Mouse (Mus musculus): ENCODE measurements around the gene Tbc1d16. TPM values are rescaled to one million over a fixed set of nuclear protein-coding genes. Genes with fewer than 3 reads are reported as not detected.
A peak's percentile ranks its signal among the peaks of the same experiment; 100 is the strongest.

The Tbc1d16 gene
- polyA plus RNA-seq, 1 experiment from 2014 or later = 11.7 TPM

DNA sequence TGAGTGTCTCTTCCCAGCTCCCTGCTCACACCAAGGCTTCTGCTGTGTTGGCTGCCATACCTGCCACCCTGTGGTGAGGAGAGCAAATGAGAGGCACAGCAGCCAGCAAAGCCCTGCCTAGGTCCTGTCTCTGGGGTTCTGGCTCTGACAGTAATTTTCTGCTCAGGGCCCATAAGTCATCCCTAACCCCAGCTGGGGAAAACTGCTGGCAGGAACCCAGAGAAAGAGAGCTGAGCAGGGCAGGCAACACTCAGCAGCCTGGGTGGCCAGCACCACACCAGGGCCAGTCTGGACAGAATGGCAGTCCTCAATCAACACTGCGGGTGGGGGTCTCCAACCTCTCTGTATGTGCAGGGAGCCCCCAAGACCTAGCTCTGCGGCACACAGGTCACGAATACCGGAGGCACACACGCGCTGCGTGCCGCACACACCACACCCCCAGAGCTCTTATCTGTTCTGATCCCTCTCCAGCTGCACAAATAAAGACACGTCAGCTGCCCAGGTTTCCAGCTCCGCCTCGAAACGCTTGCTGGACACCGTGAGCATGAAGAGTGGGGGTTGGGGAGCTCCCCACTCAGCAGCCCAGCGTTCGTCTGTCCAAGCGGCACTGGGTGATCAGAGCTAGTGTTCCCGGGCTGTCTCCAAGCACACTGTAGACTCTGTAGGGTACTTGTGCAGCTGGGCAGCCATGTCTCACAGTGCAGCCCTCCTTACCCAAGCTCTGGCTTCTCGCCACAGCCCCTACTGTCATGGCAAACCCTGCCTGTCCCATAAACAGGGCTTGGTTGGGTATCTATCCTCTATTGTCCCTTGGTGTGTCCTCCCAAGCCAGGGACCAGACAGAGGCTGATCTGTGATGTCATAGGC is 13.0 kb downstream of the Tbc1d16 start:
- Histone ChIP-seq H3K9me3 (ENCODE audit: control insufficient read depth, low read length) (no peaks in the 10 kb centered on the region), H3K4me3 (ENCODE audit: low read depth, low read length) (0 out of 2 replicates have a peak overlapping the region, but pooled peaks have one; percentile 1), H3K27ac (replicated peaks; ENCODE audit: low read depth, low read length) (peak overlapping the region; percentile 69), H3K36me3 (ENCODE audit: control insufficient read depth, insufficient read depth, low read length) (no peaks in the 10 kb centered on the region), H3K4me1 (ENCODE audit: control insufficient read depth, insufficient read depth, low read length) (peaks cover 48% of the 10 kb centered on the region), H3K4me2 (ENCODE audit: low read depth, low read length) (peak overlapping the region; percentile 46), H3K27me3 (replicated peaks; ENCODE audit: control insufficient read depth, insufficient read depth, low read length) (no peaks in the 10 kb centered on the region), H3K9ac (ENCODE audit: low read depth, low read length) (peak overlapping the region; percentile 32)
- 13% methylated on average over 18 of the region's 18 CpGs for WGBS
- ATAC-seq (ENCODE audit: low read depth) (peak; percentile 55), DNase-seq (ENCODE audit: low spot score) (peak; percentile 89)

- H3K27ac ChIP-seq (replicated peaks; ENCODE audit: low read depth, low read length) = no peak overlapping the region
- peaks cover 56% of the 10 kb centered on the region for H3K4me1 ChIP-seq (ENCODE audit: control insufficient read depth, insufficient read depth, low read length)
- 0 out of 2 replicates have a peak, but pooled peaks cover 4% of the 10 kb centered on the region for H3K36me3 ChIP-seq (ENCODE audit: control insufficient read depth, insufficient read depth, low read length)
- H3K9me3 ChIP-seq (ENCODE audit: control insufficient read depth, low read length) = no peaks in the 10 kb centered on the region
- no peaks in the 10 kb centered on the region for H3K27me3 ChIP-seq (replicated peaks; ENCODE audit: control insufficient read depth, insufficient read depth, low read length)
- no peak overlapping the region for H3K4me2 ChIP-seq (ENCODE audit: low read depth, low read length)
- DNase-seq (ENCODE audit: low spot score) (no peak), ATAC-seq (ENCODE audit: low read depth) (no peak)
- H3K4me3 ChIP-seq (ENCODE audit: low read depth, low read length) = no peak overlapping the region
- WGBS = 60% methylated on average over 19 of the region's 19 CpGs
- no peak overlapping the region for H3K9ac ChIP-seq (ENCODE audit: low read depth, low read length)
Observed at GRCm38 (mm10) chr11:119213166-119213885, 15.0 kb downstream of the Tbc1d16 start.

DNA sequence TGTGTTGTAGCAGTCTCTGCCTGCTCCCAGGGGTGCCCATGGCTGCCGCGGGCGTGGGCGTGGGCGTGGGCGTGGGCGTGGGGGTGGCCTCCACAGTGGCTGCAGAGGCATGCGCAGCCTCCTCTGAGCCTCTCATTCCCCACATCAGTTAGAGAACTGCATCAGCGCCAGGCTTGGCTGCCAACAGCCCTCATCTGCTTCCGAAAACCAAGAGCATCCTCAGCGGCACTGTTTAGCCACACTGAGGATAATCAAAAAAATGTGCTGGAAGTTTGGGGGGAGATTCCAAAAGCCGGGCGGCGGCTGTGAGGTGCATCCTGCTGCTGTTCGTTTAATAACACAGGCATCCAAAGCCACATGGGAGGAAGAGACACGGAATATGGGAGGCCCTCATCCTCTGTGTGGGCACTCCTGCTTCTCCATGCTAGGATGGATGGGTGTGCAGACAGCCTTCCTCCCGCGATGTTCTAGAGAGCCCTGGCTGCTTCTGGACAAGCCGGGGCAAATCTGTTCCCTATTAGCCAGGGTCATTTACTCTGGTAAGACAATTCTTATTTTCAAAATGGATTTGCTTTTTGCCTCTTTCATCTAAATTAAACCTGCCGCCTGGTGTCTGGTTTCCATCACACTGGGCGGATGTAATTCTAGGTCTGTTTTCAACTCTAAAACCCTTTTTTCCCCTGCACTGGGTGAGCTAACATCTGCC is 16.5 kb downstream of the Tbc1d16 start:
- Histone ChIP-seq H3K4me3 (ENCODE audit: low read depth, low read length) (no peak overlapping the region), H3K4me1 (ENCODE audit: control insufficient read depth, insufficient read depth, low read length) (peaks cover 56% of the 10 kb centered on the region), H3K27me3 (replicated peaks; ENCODE audit: control insufficient read depth, insufficient read depth, low read length) (no peaks in the 10 kb centered on the region), H3K36me3 (ENCODE audit: control insufficient read depth, insufficient read depth, low read length) (peaks cover 14% of the 10 kb centered on the region), H3K4me2 (ENCODE audit: low read depth, low read length) (peak overlapping the region; percentile 1; the same call in 1 of the 2 replicates), H3K27ac (replicated peaks; ENCODE audit: low read depth, low read length) (peak overlapping the region; percentile 30; the same call in 1 of the 2 replicates), H3K9me3 (ENCODE audit: control insufficient read depth, low read length) (no peaks in the 10 kb centered on the region), H3K9ac (ENCODE audit: low read depth, low read length) (no peak overlapping the region)
- peak; percentile 91 for DNase-seq (ENCODE audit: low spot score)
- ATAC-seq (ENCODE audit: low read depth) = peak; percentile 21
- 46% methylated on average over 20 of the region's 21 CpGs for WGBS

GRCm38 (mm10) chr11:119210321-119211100 is 17.8 kb downstream of the Tbc1d16 start:
- H3K4me2 ChIP-seq (ENCODE audit: low read depth, low read length) = peak overlapping the region; percentile 30; the same call in 1 of the 2 replicates
- H3K9ac ChIP-seq (ENCODE audit: low read depth, low read length) = peak overlapping the region; percentile 17; the same call in 1 of the 2 replicates
- H3K27ac ChIP-seq (replicated peaks; ENCODE audit: low read depth, low read length) = peak overlapping the region; percentile 35
- 61% methylated on average over 30 of the region's 32 CpGs for WGBS
- DNase-seq (ENCODE audit: low spot score) (peak; percentile 80), ATAC-seq (ENCODE audit: low read depth) (no peak)
- H3K9me3 ChIP-seq (ENCODE audit: control insufficient read depth, low read length) = no peaks in the 10 kb centered on the region
- no peaks in the 10 kb centered on the region for H3K27me3 ChIP-seq (replicated peaks; ENCODE audit: control insufficient read depth, insufficient read depth, low read length)
- H3K36me3 ChIP-seq (ENCODE audit: control insufficient read depth, insufficient read depth, low read length) = peaks cover 18% of the 10 kb centered on the region
- H3K4me3 ChIP-seq (ENCODE audit: low read depth, low read length) = no peak overlapping the region
- H3K4me1 ChIP-seq (ENCODE audit: control insufficient read depth, insufficient read depth, low read length) = peaks cover 46% of the 10 kb centered on the region

DNA sequence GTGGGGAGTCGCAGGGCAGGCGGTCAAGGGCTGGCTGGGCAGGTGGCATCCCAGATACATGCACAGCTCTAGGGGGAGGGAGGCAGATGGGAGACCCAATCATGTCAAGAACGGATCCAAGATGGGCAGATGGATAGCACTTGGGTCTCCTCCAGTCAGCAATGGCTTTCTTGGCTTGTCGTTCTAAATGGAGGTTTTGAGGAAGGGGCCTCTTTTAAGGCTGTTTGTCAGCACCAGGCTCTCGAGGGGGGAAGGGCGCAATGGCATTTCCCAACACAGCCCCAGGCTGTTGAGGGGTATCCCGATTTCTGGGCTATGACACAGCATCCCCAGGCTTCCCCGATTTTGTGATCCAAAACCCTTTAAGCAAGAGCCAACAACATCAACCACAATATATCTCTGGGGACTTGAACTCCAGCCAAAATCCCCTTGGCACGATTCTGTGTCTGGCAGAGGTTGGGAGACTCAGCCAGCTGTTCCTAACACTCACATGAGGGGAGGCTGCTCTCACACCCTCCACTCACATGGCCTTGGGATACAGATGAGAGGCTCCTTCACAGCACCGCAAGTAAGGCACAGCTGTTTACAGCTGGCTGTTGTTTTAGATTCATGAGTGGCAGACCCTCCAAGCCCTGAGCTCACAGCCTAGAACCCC is 18.8 kb downstream of the Tbc1d16 start:
- Histone ChIP-seq H3K4me3 (ENCODE audit: low read depth, low read length) (no peak overlapping the region), H3K9me3 (ENCODE audit: control insufficient read depth, low read length) (no peaks in the 10 kb centered on the region), H3K4me2 (ENCODE audit: low read depth, low read length) (no peak overlapping the region), H3K36me3 (ENCODE audit: control insufficient read depth, insufficient read depth, low read length) (peaks cover 21% of the 10 kb centered on the region), H3K9ac (ENCODE audit: low read depth, low read length) (no peak overlapping the region), H3K27me3 (replicated peaks; ENCODE audit: control insufficient read depth, insufficient read depth, low read length) (no peaks in the 10 kb centered on the region), H3K27ac (replicated peaks; ENCODE audit: low read depth, low read length) (peak overlapping the region; percentile 35), H3K4me1 (ENCODE audit: control insufficient read depth, insufficient read depth, low read length) (peaks cover 37% of the 10 kb centered on the region)
- DNase-seq (ENCODE audit: low spot score) (peak; percentile 84), ATAC-seq (ENCODE audit: low read depth) (peak; percentile 64)
- WGBS = 47% methylated on average over 10 of the region's 10 CpGs

- Histone ChIP-seq H3K9ac (ENCODE audit: low read depth, low read length) (no peak overlapping the region), H3K36me3 (ENCODE audit: control insufficient read depth, insufficient read depth, low read length) (peaks cover 21% of the 10 kb centered on the region), H3K27me3 (replicated peaks; ENCODE audit: control insufficient read depth, insufficient read depth, low read length) (no peaks in the 10 kb centered on the region), H3K4me2 (ENCODE audit: low read depth, low read length) (no peak overlapping the region), H3K9me3 (ENCODE audit: control insufficient read depth, low read length) (no peaks in the 10 kb centered on the region), H3K4me1 (ENCODE audit: control insufficient read depth, insufficient read depth, low read length) (peaks cover 34% of the 10 kb centered on the region), H3K27ac (replicated peaks; ENCODE audit: low read depth, low read length) (no peak overlapping the region), H3K4me3 (ENCODE audit: low read depth, low read length) (no peak overlapping the region)
- DNase-seq (ENCODE audit: low spot score) (no peak), ATAC-seq (ENCODE audit: low read depth) (no peak)
- 95% methylated on average over 20 of the region's 20 CpGs for WGBS
Observed at GRCm38 (mm10) chr11:119208870-119209370, 19.4 kb downstream of the Tbc1d16 start.

DNA sequence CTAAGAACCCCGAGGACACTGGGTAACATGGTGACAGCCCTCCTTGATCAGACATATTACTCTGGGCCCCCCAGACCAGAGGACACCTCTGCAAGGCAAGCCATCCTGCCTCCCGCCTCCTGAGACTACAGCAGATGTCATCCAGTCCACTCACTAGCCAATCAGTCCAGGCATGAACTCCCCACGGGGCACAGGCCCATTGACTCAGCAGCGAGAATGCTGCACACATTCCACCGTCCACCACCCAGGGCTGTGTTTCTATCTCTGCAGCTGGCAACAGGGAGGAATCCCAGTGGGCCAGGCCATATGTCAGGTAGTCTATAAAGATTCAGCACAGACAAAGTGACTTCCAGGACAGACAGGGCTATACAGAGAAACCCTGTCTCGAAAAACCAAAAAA is 20.3 kb downstream of the Tbc1d16 start:
- Histone ChIP-seq H3K9me3 (ENCODE audit: control insufficient read depth, low read length) (no peaks in the 10 kb centered on the region), H3K27ac (replicated peaks; ENCODE audit: low read depth, low read length) (no peak overlapping the region), H3K27me3 (replicated peaks; ENCODE audit: control insufficient read depth, insufficient read depth, low read length) (no peaks in the 10 kb centered on the region), H3K9ac (ENCODE audit: low read depth, low read length) (no peak overlapping the region), H3K4me2 (ENCODE audit: low read depth, low read length) (no peak overlapping the region), H3K36me3 (ENCODE audit: control insufficient read depth, insufficient read depth, low read length) (peaks cover 21% of the 10 kb centered on the region), H3K4me1 (ENCODE audit: control insufficient read depth, insufficient read depth, low read length) (peaks cover 28% of the 10 kb centered on the region), H3K4me3 (ENCODE audit: low read depth, low read length) (no peak overlapping the region)
- DNase-seq (ENCODE audit: low spot score) (no peak), ATAC-seq (ENCODE audit: low read depth) (no peak)
- 79% methylated on average over 6 of the region's 6 CpGs for WGBS

All from embryonic facial prominence, embryonic 14.5 days (tissue).